Mouse (Mus musculus): Measurements from ENCODE around the gene Coro1a.

Coro1a gene

DNA sequence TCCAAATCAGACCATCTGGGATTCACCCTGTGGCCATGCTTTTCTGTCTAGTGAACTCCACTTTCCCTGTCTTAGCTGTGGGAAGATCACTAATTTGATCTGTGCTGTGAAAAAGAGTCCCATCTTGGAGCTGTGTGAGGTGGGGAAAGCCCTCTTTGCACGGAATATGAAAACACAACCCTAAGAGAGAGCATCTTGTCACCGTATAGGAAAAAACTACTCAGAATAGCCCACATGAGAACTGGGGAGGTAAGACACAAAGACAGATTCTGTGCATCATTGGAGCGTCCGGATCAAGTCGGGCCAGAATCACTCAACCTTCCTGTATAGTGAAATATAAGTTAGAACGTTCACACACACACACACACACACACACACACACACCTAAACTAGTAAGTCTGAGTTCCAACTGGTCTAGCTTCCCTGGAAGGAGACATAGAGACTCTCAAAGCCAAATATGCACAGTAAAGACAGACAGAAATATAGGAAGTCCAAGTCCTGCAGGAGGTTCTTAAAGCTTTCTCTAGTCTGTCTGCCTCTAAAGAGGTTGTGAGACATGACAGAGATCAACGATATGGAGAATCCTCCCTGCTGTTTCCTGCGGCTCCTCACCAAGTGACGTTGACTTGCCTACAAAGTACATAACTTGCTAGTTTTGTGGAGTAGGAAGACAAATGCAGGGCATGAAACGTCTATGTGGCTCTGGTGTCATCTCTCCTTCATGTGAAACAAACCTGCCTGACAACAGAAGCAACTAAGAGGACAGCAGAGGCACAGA is 777 bp upstream of the Coro1a start:
- DNase-seq (ENCODE audit: low read depth, low spot score) = no peak

DNA sequence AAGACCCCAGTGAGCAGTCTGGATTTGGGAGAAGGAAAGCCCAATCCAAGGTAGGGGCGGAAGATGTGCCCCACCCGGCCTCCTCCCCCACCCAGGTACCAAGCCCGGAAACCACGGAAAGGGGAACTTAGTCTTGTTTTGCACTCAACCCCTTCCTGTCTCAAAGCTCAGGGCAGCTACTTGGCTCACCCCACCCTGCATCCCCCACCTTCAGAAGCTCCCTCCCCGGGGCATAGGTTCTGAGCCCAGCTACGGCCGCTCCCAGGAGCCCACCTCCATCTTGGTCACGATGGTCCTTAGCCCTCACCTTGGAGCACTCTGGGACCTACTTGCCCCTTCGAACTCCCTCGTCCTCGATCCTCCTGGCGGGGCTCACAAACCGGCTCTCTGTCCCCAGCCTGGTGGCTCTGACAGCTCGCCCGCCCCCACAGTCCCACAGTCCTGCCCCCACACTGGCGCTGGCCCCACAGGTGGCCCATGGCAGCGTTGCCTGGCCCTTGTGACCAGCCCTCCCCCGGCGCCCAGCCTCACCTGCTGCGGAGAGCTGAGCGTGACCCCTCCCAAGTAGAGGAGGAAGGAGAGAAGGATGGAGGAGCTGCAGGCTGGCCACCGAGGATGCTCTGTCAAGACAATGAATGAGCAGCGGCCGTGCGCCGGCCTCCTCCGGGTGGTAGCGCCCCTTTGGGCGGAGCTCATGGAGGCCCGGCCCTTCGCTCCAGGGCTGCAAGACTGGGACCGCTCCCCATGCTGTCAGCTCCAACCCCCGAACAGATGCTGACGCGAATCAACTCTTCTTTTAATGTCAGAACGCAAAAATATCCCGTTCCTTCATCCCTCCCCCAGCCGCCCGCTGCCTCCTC is 3.2 kb downstream of the Coro1a start:
- no peak for DNase-seq (ENCODE audit: low read depth, low spot score)

DNA sequence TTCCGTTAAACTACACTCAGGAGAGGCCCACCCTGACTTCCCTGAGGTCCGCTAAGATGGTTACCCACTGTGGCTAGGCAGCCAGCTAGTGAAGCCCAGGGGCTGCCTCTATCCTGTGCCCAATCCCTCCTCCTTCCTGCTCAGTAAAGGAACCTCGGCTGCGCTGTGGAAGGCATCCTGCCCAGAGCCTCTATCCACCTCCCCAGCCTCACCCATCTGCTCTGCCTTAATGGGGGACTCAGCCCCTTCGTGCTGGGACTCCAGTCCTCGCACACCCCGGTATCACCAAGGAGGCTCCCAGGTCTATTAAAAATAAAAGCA is 3.9 kb downstream of the Coro1a start:
- DNase-seq (ENCODE audit: low read depth, low spot score) = no peak

DNA sequence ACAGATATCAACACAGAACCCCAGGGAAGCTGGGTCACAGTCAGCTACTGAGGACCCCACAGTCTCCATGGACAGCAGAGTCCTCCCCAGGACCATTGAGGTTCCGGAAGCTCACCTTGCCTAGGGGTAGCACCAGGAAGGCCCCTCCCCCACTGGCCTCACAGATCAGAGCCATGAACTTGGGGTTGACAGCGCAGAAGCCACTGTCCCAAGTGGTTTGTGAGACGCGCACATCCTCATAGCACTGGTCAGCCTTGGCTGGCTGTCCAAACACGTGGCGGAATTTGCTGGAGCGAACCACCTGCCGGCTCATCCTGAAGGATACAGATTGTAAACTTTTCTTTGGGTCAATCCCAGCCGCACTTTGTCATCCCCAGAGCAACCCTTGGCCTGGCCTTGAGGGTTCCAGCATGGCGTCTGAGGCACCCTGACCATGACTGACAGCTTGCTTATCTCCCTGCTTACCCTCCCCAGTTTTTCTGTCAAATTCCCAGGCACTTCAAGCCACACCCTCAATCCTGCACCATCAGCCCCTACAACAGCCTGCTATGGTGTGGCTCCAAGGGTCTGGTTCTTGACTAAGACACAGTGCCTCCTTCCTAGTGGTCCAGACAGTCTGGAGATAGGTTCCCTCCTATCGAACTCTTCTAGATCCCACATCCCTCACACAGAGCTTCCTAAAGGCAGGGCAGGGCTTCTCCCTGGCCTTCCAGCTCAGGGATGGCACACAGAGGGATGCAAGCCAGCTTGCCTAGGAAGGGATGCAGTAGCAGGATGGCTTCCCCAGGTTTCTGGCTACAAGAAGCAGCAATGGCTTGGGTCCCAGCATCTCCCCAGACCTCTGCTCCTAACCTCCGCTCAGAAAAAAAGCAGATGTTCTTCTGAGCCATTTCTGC is 4.5 kb downstream of the Coro1a start:
- DNase-seq (ENCODE audit: low read depth, low spot score) = no peak

DNA sequence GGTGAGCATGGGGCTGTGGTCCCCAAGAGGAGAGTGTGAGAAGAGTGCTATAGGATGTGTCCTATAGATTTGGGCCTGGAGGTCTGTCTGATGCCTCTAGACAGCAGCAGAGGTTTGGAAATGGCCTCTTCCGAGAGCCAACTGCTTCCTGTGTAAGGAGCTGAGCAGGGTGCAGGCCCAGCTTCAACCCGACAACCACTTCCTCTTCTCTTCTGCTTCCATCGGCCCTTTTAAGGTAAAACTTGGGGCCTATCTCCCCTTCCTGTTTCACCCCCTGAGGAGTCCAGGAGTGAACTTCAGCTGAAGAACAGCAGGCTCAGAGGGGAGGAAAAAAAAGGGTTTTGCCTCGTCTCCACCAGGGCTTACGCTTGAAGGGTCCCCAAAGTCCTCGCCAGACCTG is 5.2 kb downstream of the Coro1a start:
- DNase-seq (ENCODE audit: low read depth, low spot score) = no peak

DNA sequence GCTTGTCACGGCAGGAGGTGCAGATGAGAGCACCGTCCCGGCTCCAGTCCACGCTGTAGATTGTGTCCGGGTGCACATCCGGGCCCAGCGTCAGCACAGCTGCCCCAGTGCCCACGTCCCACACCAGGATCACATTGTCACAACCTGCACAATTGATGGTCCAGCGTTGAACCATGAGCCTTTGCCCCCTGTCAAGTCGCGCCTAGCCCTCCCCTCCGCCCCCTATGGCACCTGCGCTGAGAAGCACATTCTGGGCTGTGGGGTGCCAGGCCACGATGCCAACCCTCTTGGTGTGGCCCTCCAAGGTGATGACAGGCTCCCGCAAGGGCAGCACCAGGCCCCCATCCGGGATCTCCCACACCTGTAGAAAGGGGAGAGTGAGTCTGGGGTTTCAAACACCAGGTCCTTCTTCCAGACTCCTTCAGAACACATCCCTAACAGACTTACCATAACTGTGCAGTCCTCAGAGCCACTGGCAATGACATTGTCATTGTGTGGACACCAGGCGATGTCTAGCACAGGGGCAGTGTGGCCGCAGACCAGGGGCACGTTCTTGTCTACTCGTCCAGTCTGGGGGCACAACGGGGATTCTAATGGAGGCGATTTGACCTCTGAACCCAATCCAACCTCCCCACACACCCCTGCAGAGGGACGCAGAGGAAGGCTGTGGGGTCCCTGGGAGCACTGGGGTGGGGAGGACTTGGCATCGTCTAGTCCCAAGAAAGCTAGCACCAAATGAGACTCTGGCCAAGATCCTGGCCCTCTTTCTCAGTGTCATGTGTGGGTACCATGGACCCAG is 5.8 kb downstream of the Coro1a start:
- no peak for DNase-seq (ENCODE audit: low read depth, low spot score)

DNA sequence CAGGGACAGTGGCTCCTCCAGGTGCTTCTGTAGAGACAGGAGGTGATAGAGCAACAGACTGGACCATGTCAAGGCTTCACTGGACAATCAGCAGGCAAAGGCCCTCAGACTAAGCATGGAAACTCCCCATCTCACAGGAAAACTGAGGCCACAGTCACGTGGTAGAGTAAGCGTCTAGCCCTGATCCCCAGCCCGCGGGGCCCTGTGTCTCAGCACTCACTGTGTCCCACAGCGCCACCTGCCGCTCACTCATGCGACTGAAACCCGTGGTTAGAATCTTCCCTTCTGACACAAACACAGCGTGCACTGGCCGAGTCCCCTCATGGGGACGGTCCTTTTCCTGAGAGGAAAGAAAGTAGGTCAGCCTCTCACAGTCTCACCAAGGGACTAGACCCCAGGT is 6.5 kb downstream of the Coro1a start:
- DNase-seq (ENCODE audit: low read depth, low spot score) = peak; percentile 76

DNA sequence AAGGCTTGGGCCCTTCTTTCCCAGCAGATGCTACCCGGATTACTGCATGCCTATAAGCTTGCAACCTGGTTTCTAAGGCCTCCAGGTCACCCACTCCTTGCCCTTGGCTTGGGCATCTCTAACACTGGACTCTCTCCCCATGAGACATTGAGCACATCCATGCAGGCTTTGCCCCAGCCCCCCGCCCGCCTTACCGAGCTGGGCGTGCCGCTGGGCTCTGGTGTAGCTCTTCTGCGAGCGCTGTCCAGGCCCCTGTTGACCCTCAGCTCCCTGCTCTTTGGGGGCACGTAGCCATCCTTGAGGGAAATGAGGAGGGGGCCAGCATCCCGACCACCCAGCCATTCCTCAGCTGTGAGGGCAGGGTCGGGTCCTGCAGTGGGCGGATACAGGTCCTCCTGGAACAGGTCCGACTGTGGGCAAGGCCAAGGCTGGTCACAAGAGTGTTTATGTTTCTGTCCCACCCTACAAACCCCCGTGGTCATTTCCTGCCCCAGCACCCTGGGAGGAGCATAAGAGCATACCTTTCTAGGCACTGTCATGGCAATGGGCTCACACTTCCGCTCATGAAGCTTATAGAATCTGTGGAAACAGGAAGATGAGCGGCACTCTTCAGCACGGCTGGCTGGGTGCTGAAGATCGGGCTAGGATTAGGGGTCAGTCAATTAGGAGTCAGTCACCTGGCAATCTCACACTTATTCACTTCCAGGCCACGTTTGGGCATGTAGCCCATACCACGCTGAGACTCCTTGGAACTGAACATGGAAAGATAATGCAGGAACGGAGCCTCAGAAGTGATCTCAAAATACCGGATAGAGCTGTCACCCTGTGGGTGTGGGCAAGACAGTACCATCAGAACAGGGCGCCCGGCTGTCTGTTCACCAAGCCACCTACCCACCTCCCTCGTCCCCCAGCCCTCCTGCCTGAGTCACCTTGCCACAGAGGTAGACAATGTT is 7.2 kb downstream of the Coro1a start:
- DNase-seq (ENCODE audit: low read depth, low spot score) = no peak

DNA sequence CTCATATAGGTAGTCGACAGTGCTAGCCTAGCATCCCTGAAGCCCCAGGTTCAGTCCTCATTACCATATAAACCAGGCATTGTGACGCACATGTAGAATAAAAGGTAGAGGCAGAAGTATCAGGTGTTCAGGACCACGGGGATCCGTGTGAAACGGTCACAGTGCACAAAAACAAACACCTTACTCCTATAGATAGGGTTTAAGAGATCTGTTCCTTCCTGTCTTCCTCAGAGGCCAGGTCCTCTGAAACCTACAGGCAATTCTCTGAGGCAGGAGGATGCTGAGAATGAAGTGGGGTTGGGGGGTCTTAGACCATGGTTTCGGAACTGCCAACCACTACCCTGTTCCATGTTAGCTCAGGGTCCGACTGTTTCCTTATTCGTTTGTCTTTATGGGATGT is 9.7 kb downstream of the Coro1a start:
- no peak for DNase-seq (ENCODE audit: low read depth, low spot score)

DNA sequence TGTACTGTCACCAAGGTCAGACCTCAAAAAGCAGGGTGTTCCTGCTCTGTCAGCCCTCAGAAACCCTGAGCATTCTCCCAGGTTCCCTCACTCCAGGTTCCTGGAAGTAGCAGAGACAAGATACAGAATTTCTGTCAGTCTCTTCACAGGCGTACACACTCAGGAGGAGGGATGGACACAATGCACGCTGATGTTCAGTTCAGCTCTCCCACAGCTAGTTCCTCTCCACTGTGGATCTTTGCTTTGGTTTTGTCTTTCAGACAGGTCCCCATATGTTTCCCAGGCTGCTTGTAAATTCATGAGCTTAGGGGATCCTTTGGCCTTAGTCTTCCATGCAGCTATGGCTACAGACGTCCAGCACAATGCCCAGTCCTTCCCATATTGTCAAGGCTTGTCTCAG is 10.7 kb downstream of the Coro1a start:
- no peak for DNase-seq (ENCODE audit: low read depth, low spot score)

DNA sequence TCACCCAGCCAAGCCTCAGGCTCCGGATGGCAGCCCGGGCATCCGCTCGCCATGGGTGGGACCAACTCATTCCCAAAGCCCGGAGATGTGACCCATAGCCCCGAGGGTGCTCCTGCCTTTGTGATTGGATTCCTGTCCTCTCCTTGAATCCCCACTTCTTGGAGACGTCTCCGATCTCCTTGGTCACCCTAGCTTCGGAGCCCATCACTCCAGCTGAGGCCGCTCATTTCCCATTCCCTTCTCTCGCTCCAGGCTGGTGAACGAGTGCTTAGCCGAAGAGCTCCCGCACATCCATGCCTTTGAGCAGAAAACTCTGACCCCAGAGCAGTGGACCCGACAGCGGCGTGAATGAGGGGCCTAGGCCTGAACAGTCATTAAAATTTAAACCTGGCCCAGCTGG is 11.3 kb downstream of the Coro1a start:
- no peak for DNase-seq (ENCODE audit: low read depth, low spot score)

DNA sequence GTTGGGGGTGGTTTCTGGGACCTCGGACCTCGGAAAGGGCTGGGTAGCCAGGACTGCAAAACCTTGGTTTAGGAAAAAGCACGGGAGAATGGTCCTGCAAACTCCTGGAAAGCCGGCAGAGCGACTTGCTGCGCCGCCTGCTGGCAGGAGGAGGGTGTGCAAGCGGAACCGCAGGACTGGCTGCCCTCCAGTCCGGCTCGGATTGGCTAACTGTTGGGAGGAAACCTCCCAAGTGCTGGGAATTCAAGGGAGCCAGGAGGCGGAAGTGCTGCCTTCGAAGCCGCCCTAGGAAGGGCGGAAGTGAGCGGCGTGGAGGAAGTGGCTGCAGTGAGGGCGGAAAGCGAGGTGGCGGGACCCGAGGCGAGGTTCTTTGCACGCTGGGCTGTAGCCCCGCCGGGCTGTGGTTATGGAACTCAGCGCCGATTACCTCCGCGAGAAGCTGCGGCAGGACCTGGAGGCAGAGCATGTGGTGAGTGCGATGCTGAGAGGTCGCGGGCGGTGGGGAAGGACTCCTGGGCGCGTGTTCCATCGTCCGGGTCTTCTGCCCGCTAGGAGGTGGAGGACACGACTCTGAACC is 11.9 kb downstream of the Coro1a start, which contains the start of gene Slx1b:
Slx1b (minus strand) TSS at position 154 of the 577 bp plus-strand sequence.
- peak; percentile 92 for DNase-seq (ENCODE audit: low read depth, low spot score)

DNA sequence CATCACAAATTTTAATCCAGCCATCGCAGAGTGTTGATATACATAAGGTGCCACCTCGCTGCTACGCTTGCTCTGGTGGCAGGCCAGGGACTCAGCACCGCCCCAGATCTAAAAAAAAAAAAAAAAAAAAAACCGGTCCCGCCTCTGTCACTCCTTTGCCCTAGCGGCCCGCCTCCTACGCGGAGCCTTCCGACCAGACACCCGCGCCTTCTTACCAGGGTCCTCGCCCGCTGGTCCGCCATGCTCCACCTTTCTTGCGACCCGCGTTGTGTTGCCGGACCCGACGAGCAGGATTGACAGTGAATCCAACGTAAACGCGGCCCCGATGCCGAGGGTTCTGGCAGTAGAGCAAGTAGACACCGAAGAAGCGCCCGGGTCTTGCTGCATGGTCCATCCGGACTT is 12.4 kb downstream of the Coro1a start, which contains the start of gene Bola2:
Bola2 (plus strand) TSS at position 192 of the 402 bp plus-strand sequence.
- no peak for DNase-seq (ENCODE audit: low read depth, low spot score)

DNA sequence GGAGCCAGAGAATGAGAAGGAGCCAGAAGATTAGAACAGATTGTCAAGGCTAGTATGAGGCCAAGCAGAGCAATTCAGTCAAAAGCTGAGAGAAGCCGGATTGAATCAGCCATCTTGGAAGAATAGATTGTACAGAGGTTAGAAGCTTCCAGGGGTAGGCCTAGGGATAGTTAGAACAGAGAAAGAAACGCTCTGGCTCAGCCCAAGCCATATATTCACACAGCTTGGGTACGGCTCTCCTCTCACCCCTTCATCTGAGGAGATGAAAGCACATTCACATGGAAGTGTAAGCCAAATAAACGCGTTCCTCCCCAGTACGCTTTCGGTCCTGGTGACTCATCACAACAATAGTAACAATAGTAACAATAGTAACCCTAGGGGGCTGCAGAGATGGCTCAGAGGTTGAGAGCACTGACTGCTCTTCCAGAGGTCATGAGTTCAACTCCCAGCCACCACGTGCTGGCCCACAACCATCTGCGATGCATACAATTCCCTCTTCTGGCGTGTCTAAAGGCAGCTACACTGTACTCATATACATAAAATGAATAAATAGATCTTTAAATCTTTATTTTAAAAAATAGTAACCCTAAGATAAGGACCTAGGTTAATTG is 13.0 kb downstream of the Coro1a start:
- no peak for DNase-seq (ENCODE audit: low read depth, low spot score)

DNA sequence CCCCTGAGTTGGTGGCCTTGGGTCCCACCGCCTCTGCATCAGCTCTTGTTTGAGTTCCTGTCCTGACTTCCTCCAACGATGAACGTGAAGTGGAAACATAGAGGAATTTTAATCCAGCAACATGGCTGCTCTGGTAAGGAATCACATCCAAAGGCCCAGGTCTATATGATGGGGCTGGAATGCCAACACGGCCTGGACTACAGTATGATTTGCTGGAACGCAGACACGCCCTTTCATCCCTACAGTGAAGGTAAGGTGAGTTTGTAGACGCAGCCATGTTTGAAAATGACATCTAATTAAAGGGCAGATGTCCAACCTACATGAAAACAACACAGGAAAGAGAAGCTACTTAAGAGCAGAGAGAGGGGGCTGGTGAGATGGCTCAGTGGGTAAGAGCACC is 13.8 kb downstream of the Coro1a start:
- DNase-seq (ENCODE audit: low read depth, low spot score) = no peak

DNA sequence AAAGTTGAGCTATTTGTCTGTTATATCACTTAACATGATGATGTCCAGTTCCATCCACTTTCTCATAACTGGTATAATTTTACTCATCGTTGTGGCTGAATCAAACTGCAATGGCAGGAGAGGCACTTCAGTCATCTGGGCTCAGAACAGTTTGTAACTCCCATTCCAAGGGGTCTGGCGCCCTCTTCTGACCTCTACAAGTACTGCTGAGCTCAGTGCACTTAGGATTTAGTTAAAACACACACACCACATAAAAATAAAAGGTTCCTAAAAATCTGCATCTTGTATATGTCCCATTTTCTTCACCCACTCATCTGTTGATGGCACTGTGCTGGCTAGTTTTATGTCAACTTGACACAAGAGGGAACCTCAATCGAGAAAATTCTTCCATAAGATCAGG is 14.3 kb downstream of the Coro1a start:
- DNase-seq (ENCODE audit: low read depth, low spot score) = peak; percentile 63

DNA sequence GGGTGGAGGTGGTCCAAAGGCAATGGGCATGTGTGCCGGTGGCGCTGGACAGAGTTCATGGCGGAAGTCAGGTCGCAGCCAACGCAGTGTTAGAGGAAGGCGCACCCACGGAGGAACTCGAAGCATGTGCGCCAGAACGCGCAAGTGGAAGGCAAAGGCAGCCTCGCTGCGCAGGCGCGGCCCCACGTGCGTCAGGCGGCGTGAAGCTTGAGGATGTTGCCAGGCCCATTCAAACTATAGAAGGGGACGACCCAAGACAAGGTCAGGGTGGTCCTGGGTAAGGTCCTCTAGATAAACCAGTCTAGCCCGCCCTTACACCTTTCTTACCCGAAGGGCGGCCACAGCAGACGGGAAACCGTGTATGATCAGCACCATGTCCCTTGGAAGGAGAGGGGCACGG is 15.2 kb downstream of the Coro1a start:
- DNase-seq (ENCODE audit: low read depth, low spot score) = no peak

DNA sequence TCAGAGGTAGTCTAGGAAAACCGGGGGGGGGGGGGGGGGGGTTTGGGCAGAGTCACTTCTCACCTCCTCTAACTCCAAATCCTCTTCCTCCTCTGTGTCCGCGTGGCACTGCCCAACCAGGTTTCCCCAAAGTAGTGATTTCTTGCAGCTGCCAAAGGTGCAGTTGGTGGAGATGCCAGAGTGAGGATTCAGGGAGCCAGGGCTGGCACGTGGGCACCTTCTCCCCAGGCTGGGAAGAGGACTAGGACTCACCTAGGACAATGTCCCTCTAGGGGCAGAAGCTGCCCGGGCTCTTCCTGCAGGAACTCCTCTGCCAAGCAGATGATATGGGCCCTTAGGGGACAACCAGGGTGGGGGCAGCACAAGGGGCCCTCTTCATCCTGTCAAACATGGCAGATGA is 15.9 kb downstream of the Coro1a start:
- DNase-seq (ENCODE audit: low read depth, low spot score) = no peak

DNA sequence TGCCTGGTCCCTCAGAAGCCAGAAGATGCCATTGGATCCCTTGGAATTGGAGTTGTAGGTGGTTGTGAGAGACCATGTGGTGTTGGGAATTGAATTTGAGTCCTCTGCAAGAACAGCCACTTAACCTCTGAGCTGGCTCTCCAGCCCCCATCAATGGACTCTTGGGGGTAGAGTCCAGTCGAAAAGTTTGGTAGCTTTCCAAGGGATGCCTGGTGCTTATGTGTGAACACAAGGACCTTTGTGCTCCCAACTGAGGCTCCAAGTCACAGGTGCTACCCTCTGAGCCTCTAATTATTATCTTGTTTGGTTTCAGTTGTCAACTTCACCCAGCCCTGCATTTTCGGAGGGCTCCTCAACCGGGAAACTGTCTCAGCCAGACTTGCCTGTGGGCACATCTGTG is 16.9 kb downstream of the Coro1a start:
- DNase-seq (ENCODE audit: low read depth, low spot score) = no peak
